Mouse (Mus musculus) mouse embryonic stem cell (cell line): ENCODE measurements around the gene Neu2.

Experiments used
- in situ Hi-C, 2 experiments: fragments of 300-500 bp; cut with MboI; formaldehyde crosslinking; loops; 1 replicate in 1 of 2; 3 replicates in 1 of 2; pipeline ENCODE4 v1.14.3; 2019 to 2020; ENCODE audit warnings: low sequenced_read_pairs in 2 of 2, low pct_unique_long_range_greater_than_20kb in 1 of 2, mixed read lengths in 1 of 2; ENCODE audit not compliant: unreplicated experiment in 1 of 2

Neu2 gene

GRCm38 (mm10) chr1:87525041-87525440 lies 15.4 kb downstream of the Neu2 start:
- in situ Hi-C loops, result no loop called here

- in situ Hi-C loops, result no loop called here
These were observed 17.5 kb downstream of the Neu2 start for GRCm38 (mm10) chr1:87527191-87527590.

GRCm38 (mm10) chr1:87532346-87532745 lies 22.7 kb downstream of the Neu2 start:
- in situ Hi-C loops, result no loop called here

- in situ Hi-C loops, result no loop called here
These were observed 24.4 kb downstream of the Neu2 start for GRCm38 (mm10) chr1:87534118-87534517.

GRCm38 (mm10) chr1:87537008-87537407 lies 27.3 kb downstream of the Neu2 start:
- in situ Hi-C loops, result no loop called here

GRCm38 (mm10) chr1:87541614-87542013 lies 31.9 kb downstream of the Neu2 start:
- in situ Hi-C loops, result no loop called here

- in situ Hi-C loops, result no loop called here
These were observed 41.3 kb downstream of the Neu2 start for GRCm38 (mm10) chr1:87551008-87551407.

DNA sequence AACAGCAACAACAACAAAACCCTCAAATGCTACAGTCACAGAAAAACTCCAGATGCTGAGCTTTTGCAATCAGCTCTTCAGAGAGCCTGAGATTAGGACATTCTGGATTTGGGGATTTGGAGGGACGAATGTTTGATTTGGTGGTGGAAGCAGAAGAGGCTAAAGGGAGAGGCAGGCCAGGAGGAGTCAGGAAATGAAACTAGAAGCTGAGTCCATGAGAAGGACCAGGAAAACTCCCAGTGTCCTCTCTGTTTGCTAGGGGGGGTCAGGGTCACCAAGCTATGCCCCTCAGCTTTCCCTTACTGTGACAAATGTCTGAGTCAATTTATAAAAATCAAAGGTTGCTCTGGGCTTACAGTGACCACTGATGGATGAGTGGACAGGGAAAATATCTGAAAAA lies 43.9 kb downstream of the Neu2 start:
- in situ Hi-C loops, result no loop called here

DNA sequence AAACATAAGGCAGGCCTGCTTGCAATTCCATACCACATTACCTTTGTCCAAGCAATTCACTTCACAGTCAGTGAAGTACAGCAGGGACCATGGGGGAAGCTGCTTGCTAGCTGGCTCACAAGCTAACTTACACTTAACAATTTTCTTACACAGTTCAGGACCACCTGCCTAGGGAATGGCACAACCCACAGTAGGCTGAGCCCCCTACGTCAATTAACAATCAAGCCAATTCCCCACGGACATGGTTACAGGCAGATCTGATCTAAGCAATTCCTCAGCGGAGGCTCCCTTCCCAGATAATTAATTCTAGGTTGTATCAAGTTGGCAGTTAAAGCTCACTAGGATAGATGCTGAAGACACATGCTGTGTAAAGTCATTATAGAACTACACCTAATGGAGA lies 53.3 kb downstream of the Neu2 start:
- in situ Hi-C loops, result no loop called here

GRCm38 (mm10) chr1:87565760-87566159 lies 56.1 kb downstream of the Neu2 start:
- in situ Hi-C loops, result no loop called here

GRCm38 (mm10) chr1:87568398-87568797 lies 58.7 kb downstream of the Neu2 start:
- in situ Hi-C loops, result no loop called here

DNA sequence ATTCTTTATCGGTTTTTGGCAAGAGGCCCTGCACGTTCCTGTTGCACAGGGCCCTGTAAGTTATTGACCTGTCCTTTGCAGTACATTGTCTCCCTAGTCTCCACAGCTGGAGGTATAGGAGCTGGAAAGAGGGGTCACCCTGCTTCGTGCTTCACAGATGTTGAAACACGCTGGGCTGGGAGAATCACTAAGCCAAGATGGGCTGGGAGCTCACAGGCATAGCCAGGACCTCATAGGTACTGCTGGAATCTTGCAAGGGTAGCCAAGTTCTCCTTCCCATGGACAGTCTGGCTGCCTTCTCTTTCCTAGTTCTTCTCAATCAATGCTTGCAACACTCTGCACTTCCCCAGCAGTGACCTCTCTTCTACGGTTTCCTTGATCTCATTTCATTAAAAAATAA lies 63.6 kb downstream of the Neu2 start:
- in situ Hi-C loops, result no loop called here

DNA sequence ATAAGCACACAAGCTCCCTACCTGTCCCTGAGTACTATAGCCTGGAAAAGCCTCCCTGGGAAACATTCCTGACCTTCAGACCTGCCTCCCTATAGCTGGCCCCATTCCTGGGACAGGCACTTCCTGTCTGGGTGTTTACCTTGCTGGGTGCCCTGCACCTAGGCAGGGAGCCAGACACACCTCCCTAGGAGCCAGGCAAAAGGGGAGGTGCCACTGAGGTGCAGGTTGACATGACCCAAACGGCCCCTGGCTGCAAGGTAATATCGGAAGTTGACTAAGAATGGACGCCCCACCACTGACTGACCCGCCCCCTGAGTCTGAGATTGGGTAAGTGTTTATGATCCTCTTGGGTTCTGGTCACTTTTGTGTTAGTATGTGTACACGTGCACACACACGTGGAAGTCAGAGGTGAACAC lies 64.1 kb downstream of the Neu2 start, which contains the start of gene Ngef:
TSS of gene Ngef (minus strand) at position 71 of the 416 bp plus-strand sequence.
- in situ Hi-C loops, result no loop called here

DNA sequence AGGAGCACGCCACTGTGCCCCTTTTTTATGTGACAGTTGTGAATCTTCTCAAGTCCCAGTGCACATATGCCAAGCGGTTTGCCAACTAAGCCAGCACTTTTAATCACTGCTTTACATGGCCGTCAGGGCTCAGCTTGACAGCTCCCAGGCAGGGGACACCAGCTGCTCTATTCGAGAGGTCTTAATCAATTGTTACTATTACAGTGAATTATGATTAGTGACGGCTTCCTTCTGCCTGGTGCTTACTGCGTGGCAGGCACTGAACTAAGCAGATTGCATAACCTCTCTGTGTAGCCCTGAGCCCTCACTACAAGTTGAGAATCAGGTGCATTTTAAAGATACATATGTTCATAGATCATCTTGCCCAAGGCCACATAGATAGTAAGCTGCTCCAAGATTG lies 64.7 kb downstream of the Neu2 start:
- in situ Hi-C loops, result no loop called here

GRCm38 (mm10) chr1:87574785-87575184 lies 65.1 kb downstream of the Neu2 start:
- in situ Hi-C loops, result no loop called here

DNA sequence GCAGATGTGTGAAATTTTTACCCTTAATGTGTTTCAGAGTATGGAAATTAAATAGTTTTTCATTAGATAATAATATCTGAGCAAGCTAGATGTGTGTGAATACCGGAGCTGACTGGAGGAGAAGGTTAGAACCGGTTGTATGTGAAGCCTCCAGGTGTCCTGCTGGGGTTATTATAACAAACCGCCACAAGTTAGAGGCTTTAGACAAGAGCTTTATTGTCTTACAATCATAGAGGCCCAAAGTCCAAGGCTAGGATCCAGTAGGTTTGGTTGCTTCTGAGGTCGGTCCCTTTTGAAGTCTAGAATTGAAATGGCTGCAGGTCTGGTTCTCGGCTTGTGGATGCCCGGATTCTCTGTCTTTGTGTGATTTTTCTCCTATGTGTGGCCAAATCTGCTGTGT lies 69.3 kb downstream of the Neu2 start:
- in situ Hi-C loops, result no loop called here

GRCm38 (mm10) chr1:87580824-87581223 lies 71.1 kb downstream of the Neu2 start:
- in situ Hi-C loops, result no loop called here

DNA sequence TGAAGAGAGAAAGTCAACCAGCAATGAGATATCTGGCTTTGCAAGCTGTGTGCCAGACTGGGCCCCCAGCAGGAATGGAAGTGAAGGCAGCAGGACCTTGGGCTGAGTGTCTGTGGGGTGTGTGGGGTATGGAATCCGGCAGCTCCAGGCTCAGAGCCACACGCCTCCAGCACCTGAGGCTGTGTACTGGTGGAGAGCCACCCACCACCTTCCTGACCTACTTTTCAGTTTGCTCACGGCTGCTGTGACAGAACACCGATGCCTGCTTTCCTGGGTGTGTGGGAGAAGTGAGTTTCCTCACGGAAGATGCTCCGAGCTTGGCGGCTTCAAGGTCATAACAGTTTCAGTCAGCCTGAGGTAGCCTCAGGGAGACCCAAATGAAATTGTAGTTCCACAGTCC lies 79.5 kb downstream of the Neu2 start:
- in situ Hi-C loops, result no loop called here

GRCm38 (mm10) chr1:87589980-87590379 lies 80.3 kb downstream of the Neu2 start:
- in situ Hi-C loops, result no loop called here

DNA sequence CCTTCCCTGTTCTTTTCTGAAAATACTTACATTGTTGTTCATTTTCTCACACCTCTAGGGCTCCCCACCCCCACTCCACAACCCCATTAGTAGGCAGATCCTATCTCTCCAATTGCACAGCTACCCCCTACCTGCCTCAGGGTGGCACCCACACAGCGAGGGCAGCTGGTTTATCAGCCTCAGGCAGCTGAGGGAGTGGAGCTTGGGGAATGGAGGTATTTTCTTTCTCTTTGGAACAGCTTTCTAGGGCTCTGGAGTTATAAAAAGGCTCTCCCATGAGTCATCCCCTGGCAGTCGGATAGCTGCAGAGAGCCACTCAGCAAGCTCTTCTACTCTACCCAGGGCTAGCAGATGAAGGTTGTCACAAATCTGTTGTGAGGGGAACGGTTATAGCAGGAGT lies 84.6 kb downstream of the Neu2 start:
- in situ Hi-C loops, result no loop called here

- in situ Hi-C loops, result no loop called here
These were observed 85.0 kb downstream of the Neu2 start for GRCm38 (mm10) chr1:87594671-87595070.
